Mouse (Mus musculus) inflammation-experienced regulatory T-cells, adult 6 months (primary cell): ENCODE results near the gene Asb17. TPM values are rescaled to one million over a fixed set of nuclear protein-coding genes. Genes with fewer than 3 reads are reported as not detected.
"Not testable (repeated sequence)": the region's sequence is repeated elsewhere in the genome, so short reads cannot be mapped to it uniquely, and the experiment has no call there.

Source experiments
- ATAC-seq: one replicate; pipeline ENCODE4 v1.8.0; 2017
- polyA plus RNA-seq, 3 experiments: library from polyadenylated mRNA; unstranded; fragments of 100-300 nt; shearing (Covaris generic); gene quantifications; one replicate each; pipeline ENCODE4 v1.2.1; 2017

The Asb17 gene
- polyA plus RNA-seq, 3 experiments from 2014 or later, result not detected

DNA sequence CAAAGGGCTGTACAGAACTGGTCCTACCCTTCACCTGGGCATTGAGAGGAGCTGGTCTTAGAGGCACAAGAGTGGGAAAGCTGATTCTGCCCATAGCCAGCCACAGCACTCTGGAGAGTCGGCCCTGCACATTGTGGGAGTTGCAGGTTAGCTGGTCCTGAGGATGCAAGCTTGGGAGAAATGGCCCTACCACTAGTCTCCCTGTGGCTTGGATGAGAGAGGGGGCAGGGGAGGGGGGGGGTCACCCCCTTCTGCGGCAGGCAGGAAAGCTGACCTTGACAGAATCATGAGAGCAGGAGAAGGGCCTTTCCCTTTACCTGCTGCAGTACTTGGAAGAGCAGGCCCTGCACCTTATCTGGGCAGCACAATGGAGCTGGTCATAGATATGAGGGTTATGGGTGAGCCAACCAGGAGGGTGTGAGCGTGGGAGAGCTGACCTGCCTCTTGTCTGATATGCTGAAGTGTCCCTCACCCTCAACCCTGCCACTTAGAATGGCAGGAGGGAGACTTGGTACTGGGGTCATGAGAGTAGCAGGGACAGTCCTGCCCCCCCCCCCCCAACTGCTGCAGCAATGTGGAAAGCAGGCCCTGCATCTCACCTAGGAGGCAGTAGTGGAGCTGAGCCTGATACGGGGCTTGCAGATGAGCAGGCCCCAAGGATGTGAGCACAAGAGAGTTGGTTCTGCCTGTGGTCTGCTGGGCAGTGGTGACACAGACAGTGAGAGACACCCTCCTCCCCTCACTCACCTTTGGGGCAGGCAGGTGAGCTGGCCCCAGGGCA lies 11.9 kb upstream of the Asb17 start:
- ATAC-seq, result no peak

DNA sequence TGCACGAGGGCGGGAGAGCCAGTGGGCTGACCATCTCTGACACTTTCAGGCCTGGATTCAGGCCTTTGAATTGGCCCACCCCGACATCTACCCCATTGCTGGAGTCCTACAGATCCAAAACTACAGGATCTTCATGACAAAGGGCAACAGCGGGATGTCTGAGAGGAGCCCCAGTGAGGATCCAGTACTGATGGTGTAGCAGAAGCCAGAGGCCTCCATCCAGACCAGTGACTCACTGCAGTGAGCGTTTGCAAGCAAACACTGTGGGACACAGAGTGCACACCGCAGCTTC lies 11.4 kb upstream of the Asb17 start:
- no peak for ATAC-seq

DNA sequence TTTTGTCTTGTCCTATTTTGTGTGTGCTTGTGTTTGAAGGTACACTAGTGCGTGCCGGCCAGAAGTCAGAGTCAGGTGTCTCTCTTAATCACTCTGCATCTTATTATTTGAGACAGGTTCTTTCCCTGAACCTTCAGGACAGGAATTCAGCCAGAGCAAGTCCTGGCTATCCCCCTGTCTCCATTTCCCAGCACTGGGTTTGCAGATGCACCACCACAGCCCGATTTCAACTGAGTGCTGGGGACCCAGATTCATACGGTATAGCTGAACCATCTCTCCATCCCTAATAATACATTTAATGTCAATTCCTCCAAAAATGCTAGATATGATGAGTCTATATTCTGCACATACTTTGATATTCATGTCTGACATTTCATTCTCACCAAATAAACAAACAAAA lies 9.9 kb upstream of the Asb17 start:
- ATAC-seq, result no peak

DNA sequence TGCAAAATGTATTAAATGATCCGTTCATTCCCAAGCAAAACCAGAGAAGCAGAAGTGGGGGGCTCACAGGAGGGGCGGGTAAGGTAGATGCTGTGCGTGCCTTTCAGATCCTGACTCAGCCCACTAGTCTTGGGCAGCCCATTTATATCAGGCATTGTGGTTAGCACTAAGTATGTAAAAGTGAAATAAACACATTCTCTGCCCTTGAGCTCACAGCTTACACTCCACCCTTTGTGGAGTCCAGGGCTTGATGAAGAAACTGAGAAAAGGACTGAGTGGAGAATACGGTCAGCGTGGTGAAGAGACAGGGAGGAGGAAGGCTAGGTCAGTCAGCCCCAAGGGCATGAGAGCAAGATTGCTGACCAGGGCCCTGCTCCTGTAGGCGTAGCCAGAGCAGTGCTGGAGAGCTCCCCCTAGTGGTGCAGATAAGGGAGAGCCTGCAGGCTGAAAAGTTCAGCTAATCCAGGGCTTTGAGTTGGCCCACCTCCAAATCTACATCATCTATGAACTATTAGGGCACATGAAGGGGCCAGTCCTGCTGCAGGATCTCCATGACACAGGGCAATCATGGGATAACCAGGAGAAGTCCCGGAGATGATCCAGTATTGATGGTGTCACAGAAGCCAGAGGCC lies 8.4 kb upstream of the Asb17 start:
- ATAC-seq, result no peak

DNA sequence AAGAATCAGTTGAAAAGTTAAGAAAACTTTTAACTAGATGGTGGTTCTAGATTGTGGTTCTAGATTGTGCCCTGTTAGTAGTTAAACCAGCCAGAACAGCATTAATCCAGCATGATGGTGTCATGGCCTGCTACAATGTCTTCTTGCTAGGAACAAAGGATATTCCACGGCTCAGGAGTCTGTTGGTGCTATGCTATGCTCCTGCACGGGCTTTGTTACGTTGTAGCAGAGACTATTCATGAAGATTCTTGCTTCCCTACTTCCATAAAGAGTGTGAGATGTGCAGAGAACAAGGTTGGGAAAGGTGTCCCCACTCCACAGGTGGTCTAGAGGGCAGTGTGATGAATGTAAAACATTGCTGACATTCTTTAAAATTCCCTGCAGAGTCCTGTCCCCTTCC lies 7.7 kb upstream of the Asb17 start:
- no peak for ATAC-seq

DNA sequence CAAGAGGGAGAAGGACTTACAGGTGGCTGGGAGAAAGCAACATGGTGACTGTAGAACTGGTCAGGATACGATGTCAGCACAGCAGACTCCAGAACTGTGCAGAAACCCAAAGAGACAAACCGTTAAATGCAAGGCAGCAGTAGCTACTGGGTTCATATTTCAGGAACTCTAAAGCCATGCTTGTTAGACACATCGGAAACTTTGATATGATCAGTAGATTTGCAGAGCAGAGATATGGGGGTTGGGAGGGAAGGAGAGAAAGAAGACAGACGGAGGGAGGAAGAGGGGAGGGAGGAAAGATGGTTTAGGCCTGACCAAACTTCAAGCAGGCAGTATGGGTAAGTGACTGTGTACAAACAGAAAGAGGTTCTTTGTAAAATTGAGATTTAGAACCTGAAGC lies 6.4 kb upstream of the Asb17 start:
- ATAC-seq, result no peak

DNA sequence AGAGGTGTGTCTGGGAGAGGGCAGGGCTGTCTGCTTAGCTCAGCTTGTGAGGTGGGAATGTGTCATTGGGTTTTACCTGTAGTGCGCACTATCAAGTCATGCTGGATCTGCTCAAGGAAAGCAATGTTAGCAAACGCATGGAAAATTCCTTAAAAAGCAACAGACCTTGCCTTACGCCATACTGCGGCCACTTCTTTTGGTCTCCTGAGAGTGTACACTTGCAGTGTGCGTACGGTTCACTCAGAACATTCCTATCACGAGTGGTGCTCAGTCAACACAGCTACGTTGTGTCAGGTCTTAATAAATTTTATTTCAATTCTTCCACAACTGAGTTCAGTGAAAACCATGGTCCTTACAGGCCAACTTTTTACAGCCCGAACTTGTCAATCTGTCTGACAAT lies 748 bp downstream of the Asb17 start:
- no peak for ATAC-seq

DNA sequence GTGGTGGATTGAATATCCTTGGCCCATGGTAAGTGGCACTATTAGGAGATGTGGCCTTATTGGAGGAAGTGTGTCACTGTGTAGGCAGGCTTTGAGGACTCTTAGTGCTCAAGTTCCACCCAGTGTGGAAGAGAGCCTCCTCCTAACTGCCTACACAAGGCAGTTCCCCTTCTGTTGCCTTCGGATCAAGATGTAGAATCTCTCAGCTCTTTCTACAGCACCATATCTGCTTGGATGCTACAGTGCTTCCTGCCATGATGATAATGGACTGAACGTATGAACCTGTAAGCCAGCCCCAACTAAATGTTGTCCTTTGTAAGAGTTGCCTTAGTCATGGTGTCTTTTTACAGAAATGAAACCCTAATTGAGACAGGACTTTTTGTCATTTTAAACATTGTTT lies 1.5 kb downstream of the Asb17 start:
- ATAC-seq, result no peak

DNA sequence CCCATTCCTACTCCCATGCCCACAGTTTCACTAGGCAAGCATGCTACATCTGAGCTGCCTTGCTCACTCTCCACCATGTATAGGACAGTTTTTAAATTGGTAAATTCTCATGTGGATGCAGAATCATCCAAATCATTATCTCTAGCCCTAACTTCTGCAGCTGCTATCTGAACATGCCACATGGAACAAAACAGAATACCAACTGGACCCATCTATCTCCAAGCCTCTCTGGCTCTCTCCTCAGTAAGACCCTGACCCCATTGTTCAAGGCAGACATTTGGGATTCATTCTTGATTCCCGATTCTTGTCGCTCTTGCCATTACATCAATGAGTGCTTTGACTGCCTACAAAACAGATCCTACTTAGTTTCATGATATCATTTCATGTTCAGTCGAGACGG lies 2.1 kb downstream of the Asb17 start:
- no peak for ATAC-seq

DNA sequence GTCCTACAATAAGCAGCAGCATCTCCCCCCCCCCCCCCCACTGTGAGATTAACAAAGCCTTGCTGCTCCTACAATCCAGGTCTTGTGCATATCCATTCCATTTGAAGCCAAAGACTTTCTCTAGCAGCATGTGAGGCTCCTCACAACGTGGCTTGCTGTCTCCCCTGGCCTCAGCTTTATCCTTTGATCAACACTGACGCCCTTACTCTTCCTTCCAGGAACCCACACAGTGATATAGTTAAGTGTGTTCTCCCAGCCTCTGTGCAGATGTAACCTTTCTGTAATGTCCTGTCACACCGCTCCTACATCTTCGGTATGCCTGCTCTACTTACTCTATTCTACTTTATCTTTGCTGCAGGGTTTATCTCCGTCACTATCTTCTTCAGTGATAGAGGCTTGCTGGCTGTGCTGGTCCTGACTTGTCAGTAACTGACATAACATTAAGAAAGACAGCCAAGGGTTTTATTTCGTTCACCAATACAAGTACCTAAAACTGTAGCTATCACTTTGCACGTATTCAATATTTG lies 3.3 kb downstream of the Asb17 start:
- no peak for ATAC-seq

DNA sequence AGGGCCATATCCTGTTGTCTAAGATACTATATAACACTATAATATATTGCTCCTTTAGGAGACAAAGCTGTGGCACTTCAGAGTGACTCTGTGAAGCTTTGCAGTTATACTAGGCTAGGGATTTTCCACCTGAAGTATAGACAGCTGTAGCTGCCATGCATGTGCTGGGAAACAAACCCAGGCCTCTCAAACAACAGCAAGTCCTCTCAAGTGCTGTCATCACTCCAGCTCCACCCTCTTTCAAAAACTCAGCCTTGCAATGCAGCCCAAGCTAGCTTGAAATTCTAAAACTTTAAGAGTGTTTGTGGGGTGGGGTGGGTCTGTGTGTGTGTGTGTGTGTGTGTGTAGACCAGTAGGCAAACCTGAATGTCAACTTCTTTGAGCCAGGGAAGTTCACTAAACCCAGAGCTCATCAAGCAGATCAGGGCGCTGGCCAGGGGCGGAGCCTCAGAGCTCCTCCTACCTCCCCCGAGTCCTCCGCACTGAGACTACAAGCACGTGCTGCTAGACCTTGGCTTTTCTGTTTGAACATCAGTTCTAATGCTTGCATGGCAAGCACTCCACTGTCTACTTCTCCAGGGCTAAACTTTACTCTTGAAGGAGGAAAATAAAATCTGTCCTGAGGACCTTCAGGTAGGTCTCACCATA lies 5.5 kb downstream of the Asb17 start:
- ATAC-seq, result no peak

DNA sequence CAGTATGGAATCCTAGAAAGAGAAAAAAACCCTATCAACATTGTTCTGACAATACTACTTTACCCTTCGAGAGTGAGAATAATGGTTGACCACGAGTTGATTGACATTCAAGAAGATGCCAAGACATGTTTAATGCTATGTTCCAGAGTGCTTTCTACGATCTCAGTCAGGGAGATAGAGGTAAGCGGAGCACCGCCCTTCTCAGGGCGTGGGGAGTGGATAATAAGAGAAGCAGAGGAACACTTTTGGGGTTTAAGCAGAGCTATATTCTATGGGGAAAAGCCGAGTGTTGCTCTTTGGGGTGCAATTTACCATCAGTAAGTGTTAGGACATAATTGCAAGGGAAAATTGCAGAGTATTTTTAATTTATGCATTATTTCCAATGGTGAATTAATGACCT lies 6.8 kb downstream of the Asb17 start:
- no peak for ATAC-seq

DNA sequence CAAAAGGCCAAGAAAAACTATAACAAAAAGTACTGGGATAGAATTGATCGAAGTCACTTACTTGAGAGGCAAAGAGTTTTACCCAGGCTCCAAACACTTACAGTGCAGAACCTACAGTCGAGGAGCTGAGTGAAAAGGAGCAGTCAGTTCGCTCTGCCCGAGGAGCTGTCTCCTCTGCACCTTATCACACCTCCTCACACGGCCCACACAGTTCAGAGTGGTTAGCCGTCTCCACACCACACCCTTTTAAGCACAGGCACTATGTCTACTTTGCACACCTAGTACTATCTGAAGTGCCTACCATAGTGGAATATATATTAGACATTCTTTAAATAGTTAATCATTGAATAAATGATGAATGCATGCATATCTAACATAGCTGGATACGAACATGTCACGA lies 8.3 kb downstream of the Asb17 start:
- no peak for ATAC-seq

DNA sequence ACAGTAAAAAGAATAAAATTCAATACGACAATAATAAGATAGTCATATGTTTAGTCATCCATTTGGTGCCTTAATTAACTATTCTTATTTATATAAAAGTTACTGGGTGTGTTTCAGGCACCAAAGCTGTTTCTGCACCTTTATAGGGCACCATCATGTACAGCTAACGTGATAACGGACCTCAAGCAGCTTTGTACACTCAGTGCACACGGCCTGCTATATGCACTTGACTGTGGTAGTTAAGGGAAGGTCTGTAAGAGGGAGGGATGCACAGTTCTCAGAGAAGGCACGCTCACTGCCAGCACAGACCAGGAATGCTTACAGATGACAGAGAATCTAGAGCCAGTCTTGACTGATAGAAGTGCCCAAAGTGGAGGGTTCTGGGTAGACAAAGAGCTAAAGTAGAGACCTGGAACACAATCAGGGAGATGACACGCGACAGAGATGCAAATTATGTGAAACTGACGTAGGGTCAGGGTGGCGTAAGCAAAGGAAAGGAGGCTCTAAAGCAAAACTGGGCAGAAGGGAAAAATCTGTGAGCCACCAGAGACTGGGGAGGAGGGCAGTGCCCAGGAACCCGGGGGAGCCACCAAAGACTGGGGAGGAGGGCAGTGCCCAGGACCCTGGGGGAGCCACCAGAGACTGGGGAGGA lies 14.5 kb downstream of the Asb17 start:
- ATAC-seq, result no peak

DNA sequence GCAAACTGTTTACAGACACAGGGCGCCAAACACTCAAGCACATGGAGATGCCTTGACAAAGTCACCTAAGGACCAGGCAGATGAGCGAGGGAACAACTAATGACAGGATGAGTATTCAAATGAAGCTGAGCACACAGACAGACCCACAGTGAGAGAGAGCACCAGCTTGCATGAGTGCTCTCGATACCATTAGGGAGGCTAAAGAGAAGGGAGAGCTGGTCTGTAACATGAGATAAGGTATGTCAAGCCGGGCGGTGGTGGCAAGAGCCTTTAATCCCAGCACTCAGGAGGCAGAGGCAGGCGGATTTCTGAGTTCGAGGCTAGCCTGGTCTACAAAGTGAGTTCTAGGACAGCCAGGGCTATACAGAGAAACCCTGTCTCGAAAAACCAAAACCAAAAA lies 16.4 kb downstream of the Asb17 start:
- ATAC-seq, result not testable (repeated sequence)

DNA sequence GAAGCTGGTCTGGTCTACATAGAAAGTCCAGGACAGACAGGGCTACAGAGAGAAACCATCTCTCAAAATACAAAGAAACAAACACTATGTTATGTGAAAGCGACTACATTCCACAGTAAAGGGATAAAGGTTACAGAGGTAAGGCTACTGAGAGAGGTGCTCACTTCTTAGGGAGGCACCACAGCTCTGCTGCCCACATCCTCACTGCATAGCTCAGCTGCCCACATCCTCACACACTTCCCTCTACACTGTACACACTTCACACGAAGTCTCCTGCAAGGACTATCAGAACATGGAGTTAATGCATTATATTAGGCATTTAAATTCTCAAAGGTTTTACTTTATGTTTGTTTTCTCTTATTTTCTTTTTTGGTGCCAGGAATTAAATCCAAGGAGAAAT lies 19.8 kb downstream of the Asb17 start:
- no peak for ATAC-seq

DNA sequence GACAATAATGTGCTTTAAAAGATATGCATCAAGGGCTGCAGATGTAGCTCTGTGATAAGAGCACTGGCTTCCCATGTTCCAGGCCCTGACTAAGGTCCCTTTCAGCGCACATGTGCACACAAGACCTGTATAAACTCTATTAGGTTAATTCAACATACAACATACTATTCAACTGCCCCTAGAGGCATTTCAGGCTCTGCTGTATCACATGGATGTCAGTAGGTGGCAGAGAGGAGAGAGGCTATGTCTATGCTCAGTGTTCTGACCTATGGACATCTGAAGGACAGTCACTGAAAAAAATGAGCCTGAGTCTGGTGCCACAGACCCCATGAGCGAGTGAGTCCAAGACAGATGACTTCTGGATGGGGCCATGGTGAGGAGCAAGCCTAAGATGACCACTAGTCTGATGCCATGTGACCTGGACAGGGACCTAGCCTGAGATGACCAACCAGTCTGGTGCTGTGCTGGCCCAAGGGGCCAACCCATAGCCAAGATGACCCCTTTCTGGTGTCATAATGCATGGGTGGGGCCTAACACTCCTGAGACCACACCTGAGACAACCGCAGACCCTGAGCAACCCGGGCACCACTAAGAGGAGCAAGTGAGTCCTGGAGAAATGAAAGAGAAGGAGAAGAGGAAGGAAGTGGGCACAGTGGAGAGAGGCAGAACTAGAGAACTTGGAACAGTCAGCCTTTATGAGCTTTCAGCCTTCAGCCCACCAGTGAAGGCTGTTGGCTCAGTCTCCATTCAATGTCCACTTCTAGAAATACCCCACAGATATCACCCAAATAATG lies 20.8 kb downstream of the Asb17 start:
- no peak for ATAC-seq

DNA sequence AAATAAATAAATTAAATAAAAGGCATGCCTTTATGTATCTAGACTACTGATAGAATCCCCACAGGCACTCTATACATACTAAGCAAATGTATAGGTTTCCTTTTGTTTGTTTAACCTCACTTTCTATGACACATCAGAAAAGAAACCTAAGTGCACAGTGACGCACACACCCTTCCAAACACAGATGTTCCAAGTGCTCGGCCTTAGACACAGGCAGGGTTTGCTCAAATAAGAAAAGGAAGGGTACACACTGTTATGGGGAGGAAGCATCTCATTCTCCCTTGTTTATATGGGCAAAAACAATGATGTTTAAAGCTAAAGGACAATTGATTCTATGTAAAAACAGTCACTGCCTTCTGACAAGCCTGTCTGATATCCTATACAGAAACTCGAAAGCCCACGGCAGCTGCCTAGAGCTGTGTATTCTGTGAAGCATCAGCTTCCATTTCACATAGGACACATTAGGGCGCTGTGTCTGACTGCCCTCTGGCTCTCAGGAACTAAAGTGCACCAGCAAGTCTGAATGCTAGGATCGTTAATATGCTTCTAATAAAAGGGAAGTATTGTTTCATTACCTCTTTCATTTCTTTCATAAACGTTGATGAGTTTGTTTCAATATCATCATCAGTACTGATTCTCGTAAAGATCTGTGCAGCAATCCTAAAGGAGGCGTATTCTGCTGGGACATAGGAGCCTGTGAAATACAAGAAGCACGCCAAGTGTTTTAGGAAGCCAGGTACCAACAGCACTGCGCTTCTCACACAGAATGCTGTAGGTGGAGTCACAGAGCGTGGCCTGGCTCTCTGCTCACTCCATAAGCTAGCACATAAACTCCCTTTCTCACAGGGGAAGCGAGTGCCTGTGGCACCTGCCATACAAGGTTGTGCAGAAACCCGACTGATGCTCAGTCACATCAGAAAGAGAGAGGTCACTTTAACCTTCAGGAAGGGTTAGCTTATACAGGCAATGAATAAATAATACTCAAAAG lies 23.4 kb downstream of the Asb17 start:
- ATAC-seq, result no peak

DNA sequence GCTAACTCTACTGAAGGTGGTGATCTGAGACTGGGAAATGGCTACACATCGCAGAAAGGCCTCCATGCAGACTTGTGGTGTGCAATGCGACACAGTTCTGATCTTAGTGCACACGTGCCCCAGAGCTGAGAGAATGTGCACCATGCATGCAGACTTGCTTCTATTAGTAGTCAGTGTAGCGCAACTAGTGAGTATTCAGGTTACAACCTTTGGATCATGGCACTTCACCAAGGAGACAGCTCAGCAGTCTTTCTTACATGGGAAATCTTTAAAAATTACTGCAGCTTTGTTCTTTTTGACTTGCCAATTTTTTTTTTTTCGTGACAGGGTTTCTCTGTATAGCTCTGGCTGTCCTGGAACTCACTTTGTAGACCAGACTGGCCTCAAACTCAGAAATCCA lies 27.4 kb downstream of the Asb17 start:
- no peak for ATAC-seq

DNA sequence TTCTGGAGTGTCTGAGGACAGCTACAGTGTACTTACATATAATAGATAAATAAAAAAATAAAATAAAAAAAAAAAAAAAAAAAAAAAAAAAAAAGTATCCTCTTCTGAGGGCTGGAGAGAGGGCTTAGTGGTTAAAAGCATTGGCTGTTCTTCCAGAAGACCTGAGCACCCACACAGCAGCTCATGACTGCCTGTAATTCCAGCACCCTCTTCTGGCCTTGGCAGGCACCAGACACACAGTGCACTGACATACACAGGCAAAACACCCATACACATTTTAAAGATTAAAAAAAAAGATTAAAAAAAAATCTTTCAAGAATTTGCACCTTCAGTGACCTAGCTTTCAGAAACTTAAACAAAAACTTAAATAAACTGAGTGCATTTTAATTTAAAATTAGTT lies 42.3 kb downstream of the Asb17 start:
- no peak for ATAC-seq

DNA sequence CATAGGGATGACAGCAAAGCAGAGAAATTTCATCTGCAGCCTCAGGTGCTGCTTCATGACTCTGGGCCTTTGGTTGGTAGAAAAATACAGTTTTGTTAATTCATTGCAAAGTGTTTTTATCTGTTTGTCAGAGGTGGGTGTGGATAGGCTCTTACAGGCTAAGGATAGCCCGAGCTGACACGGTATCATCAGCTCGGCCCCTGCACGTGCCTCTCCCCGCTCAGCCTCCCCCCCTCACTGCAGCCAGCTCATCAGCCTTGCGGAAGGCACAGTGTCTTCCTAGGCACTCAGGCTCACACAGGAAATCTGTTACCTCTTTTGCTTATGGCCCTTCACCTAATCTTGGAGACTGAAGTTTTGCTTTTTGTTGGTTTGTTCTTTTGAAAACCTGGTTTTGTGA lies 44.1 kb downstream of the Asb17 start:
- no peak for ATAC-seq
